Mouse (Mus musculus) testis, postnatal 14 days (tissue): Measurements from ENCODE around the gene Tmed1.
"Not testable (repeated sequence)": the region's sequence is repeated elsewhere in the genome, so short reads cannot be mapped to it uniquely, and the experiment has no call there.

Source experiments
- DNase-seq: peaks from one replicate; pipeline ENCODE4 v3.0.0; 2021; ENCODE audit warnings: low spot score

The Tmed1 gene

GRCm38 (mm10) chr9:21472913-21473312 is 37.1 kb downstream of the Tmed1 start:
- no peak for DNase-seq

DNA sequence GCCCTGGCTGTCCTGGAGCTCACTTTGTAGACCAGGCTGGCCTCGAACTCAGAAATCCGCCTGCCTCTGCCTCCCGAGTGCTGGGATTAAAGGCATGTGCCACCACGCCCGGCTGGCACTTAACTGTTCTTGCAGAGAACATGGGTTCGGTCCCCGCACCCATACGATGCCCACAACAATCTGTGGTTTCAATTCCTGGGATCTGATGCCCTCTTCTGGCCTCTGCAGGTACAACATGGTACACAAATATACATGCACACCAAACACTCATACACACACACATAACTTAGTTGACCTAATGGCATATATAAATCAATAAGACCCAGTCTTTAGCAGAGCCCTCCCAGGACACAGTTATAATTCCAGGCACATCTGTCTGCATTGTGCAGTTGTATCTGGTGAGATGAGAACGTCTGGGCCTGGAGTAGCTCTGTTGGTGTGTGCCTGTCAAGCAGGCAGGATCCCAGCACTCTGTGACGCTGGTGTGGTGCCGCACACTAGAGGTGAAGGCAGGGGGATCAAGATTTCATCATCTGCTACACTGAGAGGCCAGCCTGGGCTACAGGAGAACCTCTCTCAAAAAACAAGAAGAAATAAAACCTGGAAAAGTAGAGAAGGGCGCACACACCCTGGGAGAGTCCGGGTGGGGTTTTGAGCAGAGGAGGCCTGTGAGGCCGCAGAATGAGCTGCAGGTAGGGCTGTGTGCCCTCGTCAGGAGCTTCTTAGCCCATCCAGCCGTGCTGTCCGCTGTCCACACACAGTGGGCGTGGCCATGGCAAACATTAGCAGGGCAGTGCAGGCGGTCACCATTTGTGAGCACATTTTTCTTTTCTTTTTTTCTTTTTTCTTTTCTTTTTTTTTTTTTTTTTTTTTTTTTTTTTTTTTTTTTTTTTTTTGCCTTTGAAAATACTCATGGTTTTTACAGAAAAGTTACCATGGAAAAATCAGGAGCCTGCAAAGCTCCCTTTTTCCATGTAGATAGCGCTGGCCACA is 40.7 kb downstream of the Tmed1 start:
- no peak for DNase-seq

GRCm38 (mm10) chr9:21464565-21464928 is 45.5 kb downstream of the Tmed1 start:
- not testable (repeated sequence) for DNase-seq

- no peak for DNase-seq
These were observed 46.1 kb downstream of the Tmed1 start for GRCm38 (mm10) chr9:21463766-21464564.

- DNase-seq, result peak; percentile 49
These were observed 46.9 kb downstream of the Tmed1 start for GRCm38 (mm10) chr9:21463138-21463590.

- DNase-seq, result no peak
These were observed 49.6 kb downstream of the Tmed1 start for GRCm38 (mm10) chr9:21460400-21460940.

- no peak for DNase-seq
These were observed 51.2 kb downstream of the Tmed1 start for GRCm38 (mm10) chr9:21458821-21459220.
